Mouse (Mus musculus) heart, postnatal 25 days (tissue): ENCODE data around the gene Camkmt. TPM values are rescaled to one million over a fixed set of nuclear protein-coding genes. Genes with fewer than 3 reads are reported as not detected.

Source experiments
- DNase-seq: peaks from one replicate; pipeline ENCODE4 v3.0.0; 2022; ENCODE audit warnings: low spot score
- intact Hi-C: fragments of 180-260 bp; cut with DNase I; formaldehyde crosslinking; loops from one replicate; pipeline ENCODE4 v1.15.1; 2025
- total RNA-seq, 2 experiments: library from RNA; stranded (reverse); gene quantifications; 2 replicates each; pipeline ENCODE4 v1.2.3; 2021

Gene Camkmt
- total RNA-seq, 2 experiments from 2014 or later, result 2.2 to 2.5 TPM

- no peak for DNase-seq
- intact Hi-C loops, result loop anchor here (10.0 kb wide), 1 partner anchor 201 kb away; the partner anchor contains the start of gene Six2
Measured at GRCm38 (mm10) chr17:85484015-85484414, 393.7 kb downstream of the Camkmt start.

GRCm38 (mm10) chr17:85484526-85484925, 394.2 kb downstream of the Camkmt start:
- no peak for DNase-seq
- intact Hi-C loops, result loop anchor here (10.0 kb wide), 1 partner anchor 200 kb away; the partner anchor contains the start of gene Six2

GRCm38 (mm10) chr17:85485065-85485945, 395.0 kb downstream of the Camkmt start:
- intact Hi-C loops, result loop anchor here (5.0 to 10.0 kb wide), 2 partner anchors 122 to 199 kb away; partner anchors contain the start of gene Six2
- no peak for DNase-seq

- intact Hi-C loops, result loop anchor here (5.0 to 10.0 kb wide), 2 partner anchors 121 to 199 kb away; partner anchors contain the start of gene Six2
- DNase-seq, result no peak
Measured at GRCm38 (mm10) chr17:85485946-85486533, 395.7 kb downstream of the Camkmt start.

- no peak for DNase-seq
- intact Hi-C loops, result loop anchor here (5.0 to 10.0 kb wide), 2 partner anchors 120 to 198 kb away; partner anchors contain the start of gene Six2
Measured at GRCm38 (mm10) chr17:85486585-85487480, 396.5 kb downstream of the Camkmt start.

- DNase-seq, result no peak
Measured at GRCm38 (mm10) chr17:85487531-85487930, 397.2 kb downstream of the Camkmt start.

GRCm38 (mm10) chr17:85488601-85489487, 398.5 kb downstream of the Camkmt start:
- no peak for DNase-seq
- intact Hi-C loops, result loop anchor here (5.0 to 10.0 kb wide), 2 partner anchors 118 to 196 kb away; partner anchors contain the start of gene Six2

More at GRCm38 (mm10) chr17:85487531-85487930, 397.2 kb downstream of the Camkmt start:
- intact Hi-C loops, result loop anchor here (5.0 to 10.0 kb wide), 2 partner anchors 120 to 197 kb away; partner anchors contain the start of gene Six2

GRCm38 (mm10) chr17:85489488-85489980, 399.2 kb downstream of the Camkmt start:
- DNase-seq, result no peak
- intact Hi-C loops, result loop anchor here (5.0 to 10.0 kb wide), 2 partner anchors 118 to 195 kb away; partner anchors contain the start of gene Six2

- DNase-seq, result no peak
- intact Hi-C loops, result no loop called here
Measured at GRCm38 (mm10) chr17:85491491-85491890, 401.1 kb downstream of the Camkmt start.

GRCm38 (mm10) chr17:85493521-85493920, 403.2 kb downstream of the Camkmt start:
- intact Hi-C loops, result no loop called here
- DNase-seq, result no peak

GRCm38 (mm10) chr17:85495012-85495754, 404.8 kb downstream of the Camkmt start:
- DNase-seq, result no peak
- intact Hi-C loops, result no loop called here

- DNase-seq, result no peak
- intact Hi-C loops, result no loop called here
Measured at GRCm38 (mm10) chr17:85495871-85496270, 405.5 kb downstream of the Camkmt start.

GRCm38 (mm10) chr17:85504888-85505287, 414.5 kb downstream of the Camkmt start:
- DNase-seq, result no peak
- intact Hi-C loops, result no loop called here

GRCm38 (mm10) chr17:85506206-85507088, 416.1 kb downstream of the Camkmt start:
- no peak for DNase-seq
- intact Hi-C loops, result no loop called here

GRCm38 (mm10) chr17:85507089-85507460, 416.7 kb downstream of the Camkmt start:
- no peak for DNase-seq
- intact Hi-C loops, result no loop called here
